Mouse (Mus musculus): ENCODE results near the gene Ube2h. TPM values are rescaled to one million over a fixed set of nuclear protein-coding genes. Genes with fewer than 3 reads are reported as not detected.

Gene Ube2h
- polyA plus RNA-seq, 1 experiment from 2014 or later, result 45.9 TPM

GRCm38 (mm10) chr6:30302781-30303631 is 1.3 kb downstream of the Ube2h start:
- Histone ChIP-seq H3K27me3 (ENCODE audit: control insufficient read depth, insufficient read depth, low read length) (no peaks in the 10 kb centered on the region), H3K4me2 (ENCODE audit: low read depth, low read length) (peak overlapping the region; percentile 82), H3K36me3 (ENCODE audit: control insufficient read depth, insufficient read depth) (peaks cover 3% of the 10 kb centered on the region; the same call in 1 of the 2 replicates), H3K9me3 (replicated peaks; ENCODE audit: control insufficient read depth, low read length) (no peaks in the 10 kb centered on the region), H3K27ac (ENCODE audit: low read length) (peak overlapping the region; percentile 95), H3K4me1 (ENCODE audit: control insufficient read depth, insufficient read depth, low read length) (peaks cover 28% of the 10 kb centered on the region), H3K4me3 (ENCODE audit: low read length) (peak overlapping the region; percentile 56), H3K9ac (ENCODE audit: low read length) (peak overlapping the region; percentile 72)
- WGBS, result 1% methylated on average over 11 of the region's 11 CpGs
- no peak for ATAC-seq (replicated peaks; ENCODE audit: extremely low read depth, insufficient read depth, low FRiP score)

GRCm38 (mm10) chr6:30302156-30302555 is 2.2 kb downstream of the Ube2h start:
- Histone ChIP-seq H3K9ac (ENCODE audit: low read length) (peak overlapping the region; percentile 72), H3K36me3 (ENCODE audit: control insufficient read depth, insufficient read depth) (peaks cover 5% of the 10 kb centered on the region), H3K4me3 (ENCODE audit: low read length) (peak overlapping the region; percentile 56), H3K27ac (ENCODE audit: low read length) (peak overlapping the region; percentile 96), H3K4me2 (ENCODE audit: low read depth, low read length) (peak overlapping the region; percentile 82), H3K9me3 (replicated peaks; ENCODE audit: control insufficient read depth, low read length) (no peaks in the 10 kb centered on the region), H3K4me1 (ENCODE audit: control insufficient read depth, insufficient read depth, low read length) (peaks cover 26% of the 10 kb centered on the region), H3K27me3 (ENCODE audit: control insufficient read depth, insufficient read depth, low read length) (no peaks in the 10 kb centered on the region)
- 8% methylated on average over 4 of the region's 4 CpGs for WGBS
- ATAC-seq (replicated peaks; ENCODE audit: extremely low read depth, insufficient read depth, low FRiP score), result no peak

GRCm38 (mm10) chr6:30300901-30301300 is 3.4 kb downstream of the Ube2h start:
- peak overlapping the region; percentile 96 for H3K27ac ChIP-seq (ENCODE audit: low read length)
- no peaks in the 10 kb centered on the region for H3K27me3 ChIP-seq (ENCODE audit: control insufficient read depth, insufficient read depth, low read length)
- H3K4me2 ChIP-seq (ENCODE audit: low read depth, low read length), result peak overlapping the region; percentile 82
- H3K4me1 ChIP-seq (ENCODE audit: control insufficient read depth, insufficient read depth, low read length), result peaks cover 26% of the 10 kb centered on the region
- peak overlapping the region; percentile 72 for H3K9ac ChIP-seq (ENCODE audit: low read length)
- H3K9me3 ChIP-seq (replicated peaks; ENCODE audit: control insufficient read depth, low read length), result no peaks in the 10 kb centered on the region
- peaks cover 5% of the 10 kb centered on the region for H3K36me3 ChIP-seq (ENCODE audit: control insufficient read depth, insufficient read depth)
- ATAC-seq (replicated peaks; ENCODE audit: extremely low read depth, insufficient read depth, low FRiP score), result no peak
- 8% methylated on average over 7 of the region's 7 CpGs for WGBS
- H3K4me3 ChIP-seq (ENCODE audit: low read length), result peak overlapping the region; percentile 56

- peak overlapping the region; percentile 82 for H3K4me2 ChIP-seq (ENCODE audit: low read depth, low read length)
- H3K27ac ChIP-seq (ENCODE audit: low read length), result peak overlapping the region; percentile 96
- WGBS, result 3% methylated on average over 5 of the region's 5 CpGs
- peaks cover 26% of the 10 kb centered on the region for H3K4me1 ChIP-seq (ENCODE audit: control insufficient read depth, insufficient read depth, low read length)
- peak overlapping the region; percentile 56 for H3K4me3 ChIP-seq (ENCODE audit: low read length)
- peaks cover 5% of the 10 kb centered on the region for H3K36me3 ChIP-seq (ENCODE audit: control insufficient read depth, insufficient read depth)
- ATAC-seq (replicated peaks; ENCODE audit: extremely low read depth, insufficient read depth, low FRiP score), result peak; percentile 77
- H3K27me3 ChIP-seq (ENCODE audit: control insufficient read depth, insufficient read depth, low read length), result no peaks in the 10 kb centered on the region
- H3K9me3 ChIP-seq (replicated peaks; ENCODE audit: control insufficient read depth, low read length), result no peaks in the 10 kb centered on the region
- H3K9ac ChIP-seq (ENCODE audit: low read length), result peak overlapping the region; percentile 72
Observed at GRCm38 (mm10) chr6:30300372-30300771, 4.0 kb downstream of the Ube2h start.

GRCm38 (mm10) chr6:30299683-30300082 is 4.7 kb downstream of the Ube2h start:
- peak overlapping the region; percentile 9; the same call in 1 of the 2 replicates for H3K27ac ChIP-seq (ENCODE audit: low read length)
- H3K27me3 ChIP-seq (ENCODE audit: control insufficient read depth, insufficient read depth, low read length), result no peaks in the 10 kb centered on the region
- H3K4me3 ChIP-seq (ENCODE audit: low read length), result no peak overlapping the region
- H3K9ac ChIP-seq (ENCODE audit: low read length), result no peak overlapping the region
- no peaks in the 10 kb centered on the region for H3K9me3 ChIP-seq (replicated peaks; ENCODE audit: control insufficient read depth, low read length)
- peaks cover 24% of the 10 kb centered on the region for H3K4me1 ChIP-seq (ENCODE audit: control insufficient read depth, insufficient read depth, low read length)
- H3K4me2 ChIP-seq (ENCODE audit: low read depth, low read length), result no peak overlapping the region
- no peak for ATAC-seq (replicated peaks; ENCODE audit: extremely low read depth, insufficient read depth, low FRiP score)
- peaks cover 5% of the 10 kb centered on the region for H3K36me3 ChIP-seq (ENCODE audit: control insufficient read depth, insufficient read depth)
- 86% methylated on average over 5 of the region's 5 CpGs for WGBS

- WGBS, result 65% methylated on average over 1 of the region's 1 CpGs
- no peaks in the 10 kb centered on the region for H3K27me3 ChIP-seq (ENCODE audit: control insufficient read depth, insufficient read depth, low read length)
- peaks cover 8% of the 10 kb centered on the region for H3K36me3 ChIP-seq (ENCODE audit: control insufficient read depth, insufficient read depth)
- no peak for ATAC-seq (replicated peaks; ENCODE audit: extremely low read depth, insufficient read depth, low FRiP score)
- no peak overlapping the region for H3K4me3 ChIP-seq (ENCODE audit: low read length)
- H3K4me2 ChIP-seq (ENCODE audit: low read depth, low read length), result no peak overlapping the region
- H3K9me3 ChIP-seq (replicated peaks; ENCODE audit: control insufficient read depth, low read length), result no peaks in the 10 kb centered on the region
- no peak overlapping the region for H3K27ac ChIP-seq (ENCODE audit: low read length)
- H3K4me1 ChIP-seq (ENCODE audit: control insufficient read depth, insufficient read depth, low read length), result peaks cover 23% of the 10 kb centered on the region
- H3K9ac ChIP-seq (ENCODE audit: low read length), result no peak overlapping the region
Observed at GRCm38 (mm10) chr6:30299116-30299515, 5.2 kb downstream of the Ube2h start.

GRCm38 (mm10) chr6:30292579-30292978 is 11.8 kb downstream of the Ube2h start:
- 84% methylated on average over 2 of the region's 2 CpGs for WGBS
- no peak overlapping the region for H3K4me3 ChIP-seq (ENCODE audit: low read length)
- H3K27ac ChIP-seq (ENCODE audit: low read length), result no peak overlapping the region
- H3K36me3 ChIP-seq (ENCODE audit: control insufficient read depth, insufficient read depth), result peaks cover 16% of the 10 kb centered on the region
- no peaks in the 10 kb centered on the region for H3K27me3 ChIP-seq (ENCODE audit: control insufficient read depth, insufficient read depth, low read length)
- no peak overlapping the region for H3K4me2 ChIP-seq (ENCODE audit: low read depth, low read length)
- H3K9me3 ChIP-seq (replicated peaks; ENCODE audit: control insufficient read depth, low read length), result no peaks in the 10 kb centered on the region
- H3K9ac ChIP-seq (ENCODE audit: low read length), result no peak overlapping the region
- H3K4me1 ChIP-seq (ENCODE audit: control insufficient read depth, insufficient read depth, low read length), result no peaks in the 10 kb centered on the region
- ATAC-seq (replicated peaks; ENCODE audit: extremely low read depth, insufficient read depth, low FRiP score), result no peak

- ATAC-seq (replicated peaks; ENCODE audit: extremely low read depth, insufficient read depth, low FRiP score), result no peak
- Histone ChIP-seq H3K4me3 (ENCODE audit: low read length) (no peak overlapping the region), H3K36me3 (ENCODE audit: control insufficient read depth, insufficient read depth) (peaks cover 26% of the 10 kb centered on the region), H3K9me3 (replicated peaks; ENCODE audit: control insufficient read depth, low read length) (no peaks in the 10 kb centered on the region), H3K4me2 (ENCODE audit: low read depth, low read length) (no peak overlapping the region), H3K9ac (ENCODE audit: low read length) (no peak overlapping the region), H3K27ac (ENCODE audit: low read length) (no peak overlapping the region), H3K4me1 (ENCODE audit: control insufficient read depth, insufficient read depth, low read length) (peaks cover 7% of the 10 kb centered on the region), H3K27me3 (ENCODE audit: control insufficient read depth, insufficient read depth, low read length) (no peaks in the 10 kb centered on the region)
- WGBS, result 83% methylated on average over 6 of the region's 6 CpGs
Observed at GRCm38 (mm10) chr6:30287958-30288357, 16.4 kb downstream of the Ube2h start.

- peaks cover 13% of the 10 kb centered on the region for H3K4me1 ChIP-seq (ENCODE audit: control insufficient read depth, insufficient read depth, low read length)
- H3K27ac ChIP-seq (ENCODE audit: low read length), result no peak overlapping the region
- H3K9ac ChIP-seq (ENCODE audit: low read length), result no peak overlapping the region
- no peak overlapping the region for H3K4me3 ChIP-seq (ENCODE audit: low read length)
- H3K9me3 ChIP-seq (replicated peaks; ENCODE audit: control insufficient read depth, low read length), result no peaks in the 10 kb centered on the region
- peaks cover 22% of the 10 kb centered on the region for H3K36me3 ChIP-seq (ENCODE audit: control insufficient read depth, insufficient read depth)
- ATAC-seq (replicated peaks; ENCODE audit: extremely low read depth, insufficient read depth, low FRiP score), result no peak
- H3K27me3 ChIP-seq (ENCODE audit: control insufficient read depth, insufficient read depth, low read length), result no peaks in the 10 kb centered on the region
- no peak overlapping the region for H3K4me2 ChIP-seq (ENCODE audit: low read depth, low read length)
Observed at GRCm38 (mm10) chr6:30286642-30287041, 17.7 kb downstream of the Ube2h start.

All from heart, embryonic 16.5 days (tissue).